8 mouse cellular contexts compared by ENCODE assay signal in genomic region chr11:63404719-63405118, GRCm38 (mm10).
DNase-seq lines count a peak whose midpoint lies in the region; ATAC-seq and TF ChIP-seq lines count a peak whose summit lies in the region.

No protein-coding gene starts in this region.

- H3K4me3 ChIP-seq in midbrain, embryonic 10.5 days, result peak overlapping the region; percentile 18; the same call in 1 of the 2 replicates
- H3K4me3 ChIP-seq in midbrain, embryonic 13.5 days (replicated peaks), result no peak overlapping the region
- H3K4me3 ChIP-seq in limb, embryonic 14.5 days (replicated peaks; ENCODE audit: low read length), result no peak overlapping the region
- no peak overlapping the region for H3K4me3 ChIP-seq in neural tube, embryonic 15.5 days (replicated peaks)

- no peak overlapping the region; the same call in 1 of the 2 replicates for H3K4me2 ChIP-seq in midbrain, embryonic 13.5 days (replicated peaks)
- H3K4me2 ChIP-seq in limb, embryonic 14.5 days (replicated peaks; ENCODE audit: low read depth, low read length, severe bottlenecking), result no peak overlapping the region
- peak overlapping the region; percentile 31 for H3K4me2 ChIP-seq in neural tube, embryonic 15.5 days

- H3K9ac ChIP-seq in midbrain, embryonic 13.5 days (replicated peaks), result no peak overlapping the region
- no peak overlapping the region for H3K9ac ChIP-seq in limb, embryonic 14.5 days (ENCODE audit: low read depth, low read length, severe bottlenecking)
- no peak overlapping the region for H3K9ac ChIP-seq in neural tube, embryonic 15.5 days (replicated peaks)

- H3K36me3 ChIP-seq in midbrain, embryonic 10.5 days, result no peaks in the 10 kb centered on the region
- no peaks in the 10 kb centered on the region for H3K36me3 ChIP-seq in midbrain, embryonic 13.5 days
- H3K36me3 ChIP-seq in limb, embryonic 14.5 days (ENCODE audit: control insufficient read depth, insufficient read depth, low read length), result no peaks in the 10 kb centered on the region
- H3K36me3 ChIP-seq in neural tube, embryonic 15.5 days, result no peaks in the 10 kb centered on the region

- H3K9me3 ChIP-seq in midbrain, embryonic 10.5 days (replicated peaks), result no peaks in the 10 kb centered on the region
- no peaks in the 10 kb centered on the region for H3K9me3 ChIP-seq in midbrain, embryonic 13.5 days
- no peaks in the 10 kb centered on the region for H3K9me3 ChIP-seq in limb, embryonic 14.5 days (ENCODE audit: control insufficient read depth, low read length)
- no peaks in the 10 kb centered on the region for H3K9me3 ChIP-seq in neural tube, embryonic 15.5 days (replicated peaks)

- ATAC-seq in midbrain, embryonic 13.5 days, result no peak
- ATAC-seq in limb, embryonic 14.5 days (ENCODE audit: low FRiP score, low read depth), result no peak
- no peak for ATAC-seq in neural tube, embryonic 15.5 days (ENCODE audit: low FRiP score)

- 17% methylated on average over 11 of the region's 11 CpGs for WGBS in midbrain, embryonic 10.5 days
- 13% methylated on average over 11 of the region's 11 CpGs for WGBS in midbrain, embryonic 13.5 days
- WGBS in limb, embryonic 14.5 days, result 18% methylated on average over 11 of the region's 11 CpGs
- 12% methylated on average over 11 of the region's 11 CpGs for WGBS in neural tube, embryonic 15.5 days

- peaks cover 76% of the 10 kb centered on the region for H3K27me3 ChIP-seq in midbrain, embryonic 10.5 days (ENCODE audit: low read depth, poor library complexity, severe bottlenecking)
- H3K27me3 ChIP-seq in midbrain, embryonic 13.5 days, result peaks cover 39% of the 10 kb centered on the region
- no peaks in the 10 kb centered on the region; the same call in 1 of the 2 replicates for H3K27me3 ChIP-seq in limb, embryonic 14.5 days (ENCODE audit: control insufficient read depth, insufficient read depth, low read length)
- H3K27me3 ChIP-seq in neural tube, embryonic 15.5 days (replicated peaks), result no peaks in the 10 kb centered on the region; the same call in 1 of the 2 replicates

- DNase-seq in midbrain, embryonic 10.5 days (ENCODE audit: low spot score), result peak; percentile 72
- peak; percentile 65 to 66 for DNase-seq in cerebellum, postnatal 36 days
- DNase-seq in gastrocnemius, postnatal 10 days, result peak; percentile 80
- DNase-seq in kidney, adult 9 months, result peak; percentile 70
- DNase-seq in limb, embryonic 14.5 days (ENCODE audit: low spot score), result peak; percentile 62
- DNase-seq in thymus, postnatal 0 days (ENCODE audit: low spot score), result peak; percentile 64

- H3K27ac ChIP-seq in midbrain, embryonic 10.5 days (replicated peaks), result peak overlapping the region; percentile 42; the same call in 1 of the 2 replicates
- H3K27ac ChIP-seq in midbrain, embryonic 13.5 days, result no peak overlapping the region
- H3K27ac ChIP-seq in limb, embryonic 14.5 days (replicated peaks; ENCODE audit: low read depth, low read length), result no peak overlapping the region
- no peak overlapping the region for H3K27ac ChIP-seq in neural tube, embryonic 15.5 days (replicated peaks)

- peaks cover 5% of the 10 kb centered on the region; the same call in 1 of the 2 replicates for H3K4me1 ChIP-seq in midbrain, embryonic 10.5 days
- peaks cover 5% of the 10 kb centered on the region; the same call in 1 of the 2 replicates for H3K4me1 ChIP-seq in midbrain, embryonic 13.5 days (replicated peaks)
- 0 out of 2 replicates have a peak, but pooled peaks cover 5% of the 10 kb centered on the region for H3K4me1 ChIP-seq in limb, embryonic 14.5 days (ENCODE audit: control insufficient read depth, insufficient read depth, low read length)
- 0 out of 2 replicates have a peak, but pooled peaks cover 5% of the 10 kb centered on the region for H3K4me1 ChIP-seq in neural tube, embryonic 15.5 days

- TF ChIP-seq POLR2A in limb, embryonic 14.5 days (IDR thresholded peaks at IDR 0.05; ENCODE audit: borderline replicate concordance, extremely low read depth, insufficient read depth, insufficient read length), result no peak
